Mouse (Mus musculus): ENCODE measurements around the gene Trp53tg5. TPM values are rescaled to one million over a fixed set of nuclear protein-coding genes. Genes with fewer than 3 reads are reported as not detected.

Trp53tg5 gene
- polyA plus RNA-seq, 1 experiment: 97.8 TPM

DNA sequence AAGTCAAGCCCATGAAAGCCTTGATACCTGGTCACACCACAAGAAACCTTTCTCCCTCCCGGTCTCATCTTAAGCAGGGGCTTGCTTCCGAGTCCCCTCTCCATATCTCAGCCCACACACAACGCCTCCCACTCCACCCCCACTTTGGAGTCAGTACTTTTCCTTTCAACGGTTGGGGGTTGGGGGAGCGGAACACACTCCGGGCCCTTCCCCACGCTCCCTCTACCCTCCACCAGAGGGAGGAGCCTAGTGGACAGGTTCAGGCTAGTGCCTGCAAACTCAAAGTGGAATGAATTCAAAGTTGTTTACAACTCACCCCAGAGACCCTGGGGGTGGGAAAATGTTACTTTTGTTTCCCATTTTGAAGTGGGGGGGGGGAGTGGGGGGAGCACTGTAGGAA lies 42.8 kb downstream of the Trp53tg5 start:
- no peaks in the 10 kb centered on the region for H3K36me3 ChIP-seq (ENCODE audit: control insufficient read depth, insufficient read depth, low read length)
- no peaks in the 10 kb centered on the region for H3K27me3 ChIP-seq (ENCODE audit: control insufficient read depth, insufficient read depth, low read length)
- TF ChIP-seq CTCF (IDR thresholded peaks at IDR 0.05; ENCODE audit: control insufficient read depth, insufficient read depth, insufficient replicate concordance, low read depth, low read length) (no peak), POLR2A (IDR thresholded peaks at IDR 0.05; ENCODE audit: control insufficient read depth, low read depth, low read length) (no peak)
- peak overlapping the region; percentile 82 for H3K27ac ChIP-seq (ENCODE audit: control insufficient read depth, insufficient read depth, low read depth, low read length)
- H3K4me1 ChIP-seq (ENCODE audit: control insufficient read depth, insufficient read depth, low read length): peaks cover 24% of the 10 kb centered on the region
- H3K4me3 ChIP-seq (ENCODE audit: control insufficient read depth, low read depth, low read length): peak overlapping the region; percentile 42

DNA sequence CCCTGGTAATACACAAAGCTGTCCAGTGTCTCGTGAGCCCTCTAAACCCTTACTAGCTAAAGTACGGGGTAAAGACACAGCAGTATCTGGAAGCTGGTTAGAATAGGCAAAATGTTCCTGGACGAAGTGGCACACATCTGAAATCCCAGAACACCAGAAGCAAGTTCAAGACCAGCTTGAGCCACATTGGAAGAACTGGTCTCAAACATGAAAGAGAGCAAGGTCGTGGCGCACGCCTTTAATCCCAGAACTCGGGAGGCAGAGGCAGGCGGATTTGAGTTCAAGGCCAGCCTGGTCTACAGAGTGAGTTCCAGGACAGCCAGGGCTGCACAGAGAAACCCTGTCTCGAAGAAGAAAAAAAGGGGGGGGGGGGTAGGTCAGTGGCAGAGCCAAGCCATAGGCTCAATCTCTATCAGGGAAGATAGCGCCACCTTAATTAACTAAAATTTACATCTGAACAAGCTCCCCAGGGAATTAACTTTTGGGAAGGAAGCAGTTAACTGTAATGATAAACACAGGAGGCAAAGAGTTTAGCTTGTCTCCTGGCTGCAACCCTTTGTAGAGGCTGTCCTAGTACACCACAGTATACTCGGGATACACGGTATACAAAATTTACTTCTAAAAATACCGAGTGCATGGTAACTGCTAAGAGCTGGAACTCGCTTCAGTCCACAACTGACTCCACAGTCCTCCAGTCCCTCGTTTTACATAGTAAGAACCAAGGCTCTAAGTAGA lies 43.5 kb downstream of the Trp53tg5 start:
- H3K4me3 ChIP-seq (ENCODE audit: control insufficient read depth, low read depth, low read length): no peak overlapping the region
- H3K4me1 ChIP-seq (ENCODE audit: control insufficient read depth, insufficient read depth, low read length): peaks cover 24% of the 10 kb centered on the region
- H3K36me3 ChIP-seq (ENCODE audit: control insufficient read depth, insufficient read depth, low read length): no peaks in the 10 kb centered on the region
- H3K27ac ChIP-seq (ENCODE audit: control insufficient read depth, insufficient read depth, low read depth, low read length): peak overlapping the region; percentile 82
- no peaks in the 10 kb centered on the region for H3K27me3 ChIP-seq (ENCODE audit: control insufficient read depth, insufficient read depth, low read length)
- no peak for TF ChIP-seq CTCF (IDR thresholded peaks at IDR 0.05; ENCODE audit: control insufficient read depth, insufficient read depth, insufficient replicate concordance, low read depth, low read length)
- no peak for TF ChIP-seq POLR2A (IDR thresholded peaks at IDR 0.05; ENCODE audit: control insufficient read depth, low read depth, low read length)

DNA sequence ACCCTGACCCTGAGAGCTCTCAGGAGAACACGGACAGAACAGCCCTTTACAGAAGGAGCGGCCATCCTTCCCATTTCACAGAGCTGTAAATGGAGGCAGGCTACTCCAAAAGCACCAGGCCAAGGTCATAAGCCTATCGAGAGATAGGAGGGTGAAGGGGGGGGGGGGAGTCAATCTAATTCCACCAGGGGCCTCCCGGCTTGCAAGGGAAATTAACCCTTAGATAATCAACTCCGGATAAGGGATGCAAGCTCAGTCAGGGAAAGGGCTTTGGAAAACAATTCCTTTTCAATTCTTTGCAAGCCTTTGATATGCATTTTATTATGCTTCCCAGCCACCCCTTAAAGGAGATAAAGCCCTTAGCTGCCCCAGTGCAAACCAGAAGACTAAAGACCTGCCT lies 45.1 kb downstream of the Trp53tg5 start:
- Histone ChIP-seq H3K4me3 (ENCODE audit: control insufficient read depth, low read depth, low read length) (no peak overlapping the region), H3K36me3 (ENCODE audit: control insufficient read depth, insufficient read depth, low read length) (no peaks in the 10 kb centered on the region), H3K27ac (ENCODE audit: control insufficient read depth, insufficient read depth, low read depth, low read length) (no peak overlapping the region), H3K27me3 (ENCODE audit: control insufficient read depth, insufficient read depth, low read length) (no peaks in the 10 kb centered on the region), H3K4me1 (ENCODE audit: control insufficient read depth, insufficient read depth, low read length) (peaks cover 24% of the 10 kb centered on the region)
- TF ChIP-seq CTCF (IDR thresholded peaks at IDR 0.05; ENCODE audit: control insufficient read depth, insufficient read depth, insufficient replicate concordance, low read depth, low read length) (no peak), POLR2A (IDR thresholded peaks at IDR 0.05; ENCODE audit: control insufficient read depth, low read depth, low read length) (no peak)

DNA sequence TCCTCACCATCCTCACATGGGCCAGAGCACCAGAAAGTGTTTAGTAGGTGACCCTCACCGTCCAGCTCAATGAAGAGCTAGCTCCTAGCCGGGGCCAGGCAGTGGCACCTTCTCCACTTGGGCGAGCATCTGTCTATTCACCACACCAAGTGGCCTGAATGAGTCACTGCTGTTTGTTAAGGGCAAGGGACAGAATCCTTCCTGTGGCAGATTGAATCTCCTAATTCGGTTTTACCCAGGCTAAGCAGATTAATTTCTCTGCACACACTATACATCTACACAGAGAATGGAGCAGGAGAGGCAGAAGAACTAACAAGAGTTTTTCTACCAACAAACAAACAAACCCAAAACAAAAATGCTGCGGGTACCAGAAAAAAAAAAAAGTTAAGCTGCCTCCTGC lies 46.6 kb downstream of the Trp53tg5 start:
- TF ChIP-seq CTCF (IDR thresholded peaks at IDR 0.05; ENCODE audit: control insufficient read depth, insufficient read depth, insufficient replicate concordance, low read depth, low read length): no peak
- TF ChIP-seq POLR2A (IDR thresholded peaks at IDR 0.05; ENCODE audit: control insufficient read depth, low read depth, low read length): no peak
- Histone ChIP-seq H3K27ac (ENCODE audit: control insufficient read depth, insufficient read depth, low read depth, low read length) (no peak overlapping the region), H3K27me3 (ENCODE audit: control insufficient read depth, insufficient read depth, low read length) (no peaks in the 10 kb centered on the region), H3K4me3 (ENCODE audit: control insufficient read depth, low read depth, low read length) (no peak overlapping the region), H3K36me3 (ENCODE audit: control insufficient read depth, insufficient read depth, low read length) (no peaks in the 10 kb centered on the region), H3K4me1 (ENCODE audit: control insufficient read depth, insufficient read depth, low read length) (peaks cover 16% of the 10 kb centered on the region)

- no peak overlapping the region for H3K4me3 ChIP-seq (ENCODE audit: control insufficient read depth, low read depth, low read length)
- TF ChIP-seq POLR2A (IDR thresholded peaks at IDR 0.05; ENCODE audit: control insufficient read depth, low read depth, low read length) (no peak), CTCF (IDR thresholded peaks at IDR 0.05; ENCODE audit: control insufficient read depth, insufficient read depth, insufficient replicate concordance, low read depth, low read length) (no peak)
- H3K27me3 ChIP-seq (ENCODE audit: control insufficient read depth, insufficient read depth, low read length): no peaks in the 10 kb centered on the region
- no peak overlapping the region for H3K27ac ChIP-seq (ENCODE audit: control insufficient read depth, insufficient read depth, low read depth, low read length)
- H3K36me3 ChIP-seq (ENCODE audit: control insufficient read depth, insufficient read depth, low read length): no peaks in the 10 kb centered on the region
- peaks cover 10% of the 10 kb centered on the region for H3K4me1 ChIP-seq (ENCODE audit: control insufficient read depth, insufficient read depth, low read length)
These were observed 47.4 kb downstream of the Trp53tg5 start for GRCm38 (mm10) chr2:164426121-164426520.

DNA sequence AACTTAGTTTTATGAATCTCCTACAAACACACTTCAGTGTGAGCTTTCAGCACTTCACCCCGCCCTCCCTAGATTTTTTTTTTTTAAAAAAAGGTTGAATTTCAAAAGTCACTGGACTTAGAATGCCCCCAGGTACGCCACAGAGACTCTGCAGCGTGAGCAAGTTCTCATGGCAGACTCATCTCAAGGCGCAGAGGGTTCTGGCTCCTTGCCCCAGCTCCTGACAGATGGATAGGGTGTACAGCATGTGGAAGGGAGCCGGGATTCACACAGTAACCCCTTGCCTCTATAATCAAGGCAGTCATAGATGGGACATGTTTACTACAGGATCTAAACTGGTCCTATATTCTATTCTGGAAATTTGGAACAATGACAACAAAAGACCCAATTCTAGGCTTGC lies 48.1 kb downstream of the Trp53tg5 start:
- no peak overlapping the region for H3K4me3 ChIP-seq (ENCODE audit: control insufficient read depth, low read depth, low read length)
- no peak overlapping the region for H3K27ac ChIP-seq (ENCODE audit: control insufficient read depth, insufficient read depth, low read depth, low read length)
- peaks cover 3% of the 10 kb centered on the region for H3K4me1 ChIP-seq (ENCODE audit: control insufficient read depth, insufficient read depth, low read length)
- TF ChIP-seq CTCF (IDR thresholded peaks at IDR 0.05; ENCODE audit: control insufficient read depth, insufficient read depth, insufficient replicate concordance, low read depth, low read length): no peak
- TF ChIP-seq POLR2A (IDR thresholded peaks at IDR 0.05; ENCODE audit: control insufficient read depth, low read depth, low read length): no peak
- H3K36me3 ChIP-seq (ENCODE audit: control insufficient read depth, insufficient read depth, low read length): no peaks in the 10 kb centered on the region
- H3K27me3 ChIP-seq (ENCODE audit: control insufficient read depth, insufficient read depth, low read length): no peaks in the 10 kb centered on the region

DNA sequence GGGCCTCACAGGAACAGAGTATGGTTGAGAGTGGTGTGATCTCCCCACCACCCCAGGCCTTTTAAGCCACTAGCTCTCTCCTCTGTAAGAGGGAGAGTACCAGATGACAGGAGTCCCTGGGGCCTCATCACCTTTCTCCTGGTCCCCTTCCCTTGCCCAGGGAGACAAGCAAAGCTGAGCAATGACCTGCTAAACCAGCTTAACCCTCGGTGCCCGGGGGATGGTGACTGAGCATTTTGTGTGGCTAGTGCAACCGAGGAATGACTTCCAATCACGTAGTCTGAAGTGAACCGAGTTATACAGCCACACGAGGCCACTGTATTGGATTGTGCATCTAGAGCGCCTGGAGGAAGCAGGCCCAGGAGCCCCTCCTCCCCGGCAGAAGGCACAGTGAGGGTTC lies 49.1 kb downstream of the Trp53tg5 start:
- Histone ChIP-seq H3K4me3 (ENCODE audit: control insufficient read depth, low read depth, low read length) (no peak overlapping the region), H3K27me3 (ENCODE audit: control insufficient read depth, insufficient read depth, low read length) (no peaks in the 10 kb centered on the region), H3K27ac (ENCODE audit: control insufficient read depth, insufficient read depth, low read depth, low read length) (no peak overlapping the region), H3K36me3 (ENCODE audit: control insufficient read depth, insufficient read depth, low read length) (no peaks in the 10 kb centered on the region), H3K4me1 (ENCODE audit: control insufficient read depth, insufficient read depth, low read length) (no peaks in the 10 kb centered on the region)
- TF ChIP-seq POLR2A (IDR thresholded peaks at IDR 0.05; ENCODE audit: control insufficient read depth, low read depth, low read length) (no peak), CTCF (IDR thresholded peaks at IDR 0.05; ENCODE audit: control insufficient read depth, insufficient read depth, insufficient replicate concordance, low read depth, low read length) (no peak)
